Comparison of ENCODE assay signal across 9 mouse cellular contexts in the genomic region with DNA sequence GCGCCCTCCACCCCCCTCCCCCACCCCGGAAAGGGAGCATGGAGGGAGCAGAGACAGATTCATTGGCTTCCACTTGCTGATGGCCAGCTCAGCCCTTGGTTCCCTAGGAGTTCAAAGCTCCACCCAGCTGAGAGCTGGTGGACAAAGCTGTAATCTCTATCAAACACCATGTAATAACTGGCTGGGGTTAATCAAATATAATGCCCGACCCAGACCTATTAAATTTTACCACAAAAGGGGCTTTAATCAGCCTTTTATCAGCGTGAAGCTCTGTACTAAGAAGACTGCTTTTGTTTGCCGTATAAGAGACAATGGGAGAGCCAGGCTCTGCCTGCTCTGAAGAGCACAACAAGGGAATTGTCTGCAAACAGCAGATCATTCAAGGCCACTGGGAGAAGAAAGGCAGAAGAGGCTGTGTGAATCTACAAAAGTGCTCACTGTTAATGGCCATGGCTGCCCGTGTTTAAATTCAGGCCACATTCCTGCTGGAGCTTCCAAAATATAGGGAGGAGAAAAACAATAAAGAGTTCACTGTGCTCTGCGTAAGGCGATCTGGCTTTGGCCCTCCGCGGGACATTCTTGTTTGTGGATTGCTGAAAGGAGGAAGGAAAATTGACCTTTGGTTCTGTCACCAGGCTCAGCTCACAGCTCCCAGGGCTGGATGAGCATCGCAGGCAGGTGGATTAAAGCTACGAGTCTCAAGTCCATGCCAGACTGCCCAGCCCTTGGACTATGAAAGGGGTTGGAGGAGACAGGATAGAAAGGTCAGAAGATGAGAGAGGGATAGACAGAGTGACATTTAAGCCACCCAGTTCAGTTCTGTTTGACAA.
DNase-seq lines count a peak whose midpoint lies in the region; ATAC-seq and TF ChIP-seq lines count a peak whose summit lies in the region.
"Had no signal": no experiment of that assay in that cellular context is flagged by ENCODE, and none has a peak within 500 bp of the region (broad histone marks: within the 10 kb centered on the region; RNA-seq: fewer than 3 reads in every experiment).

No protein-coding gene starts in this region.

- ATAC-seq in intestine, embryonic 15.5 days = peak; percentile 75
- ATAC-seq in liver, embryonic 11.5 days (replicated peaks; ENCODE audit: low FRiP score) = 0 out of 2 replicates have a peak, but pooled peaks have one; percentile 19
- no peak for ATAC-seq in stomach, postnatal 0 days (ENCODE audit: low FRiP score, low TSS enrichment)
- no peak for ATAC-seq in inflammation-experienced regulatory T-cells, adult 6 months

- no peaks in the 10 kb centered on the region for H3K27me3 ChIP-seq in intestine, embryonic 15.5 days (replicated peaks)
- no peaks in the 10 kb centered on the region for H3K27me3 ChIP-seq in liver, embryonic 11.5 days (replicated peaks; ENCODE audit: control insufficient read depth, insufficient read depth, low read length)
- H3K27me3 ChIP-seq in stomach, postnatal 0 days (ENCODE audit: control insufficient read depth, insufficient read depth, low read length) = no peaks in the 10 kb centered on the region
- H3K27me3 ChIP-seq: stomach, embryonic 15.5 days had no signal

- TF ChIP-seq EP300 in stomach, postnatal 0 days (optimal IDR thresholded peaks at IDR 0.05) = no peak

- H3K9ac ChIP-seq in ES-E14 (ENCODE audit: insufficient read depth, low read depth, low read length, poor library complexity, severe bottlenecking) = no peak overlapping the region
- no peak overlapping the region for H3K9ac ChIP-seq in intestine, embryonic 15.5 days
- H3K9ac ChIP-seq in liver, embryonic 11.5 days (ENCODE audit: low read depth, low read length) = no peak overlapping the region
- H3K9ac ChIP-seq in stomach, postnatal 0 days (ENCODE audit: low read length) = no peak overlapping the region
- H3K9ac ChIP-seq: stomach, embryonic 15.5 days had no signal

- peaks cover 9 to 16% of the 10 kb centered on the region in 2 experiments for H3K4me1 ChIP-seq in ES-E14 (ENCODE audit: control insufficient read depth in 2 of 2, insufficient read depth in 2 of 2, low read length in 2 of 2, poor library complexity in 1 of 2)
- 0 out of 2 replicates have a peak, but pooled peaks cover 5% of the 10 kb centered on the region for H3K4me1 ChIP-seq in intestine, embryonic 15.5 days (replicated peaks)
- no peaks in the 10 kb centered on the region for H3K4me1 ChIP-seq in liver, embryonic 11.5 days (replicated peaks; ENCODE audit: control insufficient read depth, insufficient read depth, low read length)
- H3K4me1 ChIP-seq in stomach, postnatal 0 days (replicated peaks; ENCODE audit: control insufficient read depth, insufficient read depth) = no peaks in the 10 kb centered on the region; the same call in 1 of the 2 replicates
- H3K4me1 ChIP-seq: stomach, embryonic 15.5 days had no signal

- H3K4me3 ChIP-seq in ES-E14 (ENCODE audit: insufficient read depth in 1 of 2, low read depth in 1 of 2, low read length in 2 of 2, poor library complexity in 1 of 2, severe bottlenecking in 1 of 2) = no peak overlapping the region
- no peak overlapping the region for H3K4me3 ChIP-seq in intestine, embryonic 15.5 days (replicated peaks)
- H3K4me3 ChIP-seq in liver, embryonic 11.5 days (ENCODE audit: low read depth, low read length) = no peak overlapping the region
- H3K4me3 ChIP-seq in stomach, postnatal 0 days (ENCODE audit: low read depth, low read length) = no peak overlapping the region
- H3K4me3 ChIP-seq: stomach, embryonic 15.5 days had no signal

- no peak for TF ChIP-seq CTCF in stomach, postnatal 0 days (IDR thresholded peaks at IDR 0.05; ENCODE audit: low read depth)

- no peak for DNase-seq in ES-E14 (ENCODE audit: low read depth, low spot score)
- DNase-seq in embryo, embryonic 11 days = peak; percentile 74
- no peak for DNase-seq in liver, embryonic 11.5 days (ENCODE audit: low spot score)
- peak; percentile 18 for DNase-seq in stomach, postnatal 0 days (ENCODE audit: low spot score)
- DNase-seq in urinary bladder, postnatal 14 days (ENCODE audit: low spot score) = no peak
- DNase-seq in thymus, postnatal 0 days (ENCODE audit: low spot score) = no peak

- H3K9me3 ChIP-seq in ES-E14 (ENCODE audit: control insufficient read depth, insufficient read depth, low read depth, low read length) = no peaks in the 10 kb centered on the region
- H3K9me3 ChIP-seq in intestine, embryonic 15.5 days = no peaks in the 10 kb centered on the region
- peaks cover 6% of the 10 kb centered on the region; the same call in 1 of the 2 replicates for H3K9me3 ChIP-seq in liver, embryonic 11.5 days (ENCODE audit: control insufficient read depth, low read length)
- H3K9me3 ChIP-seq in stomach, postnatal 0 days (ENCODE audit: control insufficient read depth, low read length) = 0 out of 2 replicates have a peak, but pooled peaks cover 2% of the 10 kb centered on the region
- H3K9me3 ChIP-seq: stomach, embryonic 15.5 days had no signal

- H3K27ac ChIP-seq in ES-E14 (ENCODE audit: insufficient read depth, low read depth, low read length, poor library complexity, severe bottlenecking) = peak overlapping the region; percentile 25; the same call in 1 of the 2 replicates
- no peak overlapping the region for H3K27ac ChIP-seq in intestine, embryonic 15.5 days
- no peak overlapping the region for H3K27ac ChIP-seq in liver, embryonic 11.5 days (ENCODE audit: low read depth, low read length)
- no peak overlapping the region for H3K27ac ChIP-seq in stomach, postnatal 0 days (replicated peaks)
- H3K27ac ChIP-seq: stomach, embryonic 15.5 days had no signal

- in situ Hi-C loops in ES-E14 (cut with MboI; ENCODE audit: low sequenced_read_pairs in 2 of 2, unreplicated experiment in 2 of 2) = no loop called here

- H3K36me3 ChIP-seq in ES-E14 (ENCODE audit: control insufficient read depth, insufficient read depth, low read length, poor library complexity, severe bottlenecking) = no peaks in the 10 kb centered on the region
- no peaks in the 10 kb centered on the region for H3K36me3 ChIP-seq in intestine, embryonic 15.5 days
- H3K36me3 ChIP-seq in liver, embryonic 11.5 days (ENCODE audit: control insufficient read depth, insufficient read depth, low read length) = no peaks in the 10 kb centered on the region
- no peaks in the 10 kb centered on the region for H3K36me3 ChIP-seq in stomach, postnatal 0 days (ENCODE audit: control insufficient read depth, insufficient read depth, low read length)
- H3K36me3 ChIP-seq: stomach, embryonic 15.5 days had no signal

- H3K4me2 ChIP-seq in intestine, embryonic 15.5 days (replicated peaks) = no peak overlapping the region
- H3K4me2 ChIP-seq in liver, embryonic 11.5 days = no peak overlapping the region
- H3K4me2 ChIP-seq in stomach, postnatal 0 days (replicated peaks; ENCODE audit: low read depth) = no peak overlapping the region
- H3K4me2 ChIP-seq: stomach, embryonic 15.5 days had no signal

- 34% methylated on average over 12 of the region's 12 CpGs for WGBS in intestine, embryonic 15.5 days
- 45% methylated on average over 12 of the region's 12 CpGs for WGBS in liver, embryonic 11.5 days
- 34% methylated on average over 12 of the region's 12 CpGs for WGBS in stomach, postnatal 0 days

TF ChIP-seq in ES-E14, 5 proteins besides CTCF, POLR2A, EP300 and RAD21:
- TF ChIP-seq ZNF384 (IDR thresholded peaks at IDR 0.05; ENCODE audit: low read depth, low read length) (no peak), CHD2 (IDR thresholded peaks at IDR 0.05; ENCODE audit: low read depth, low read length) (0 out of 2 replicates have a peak, but pooled peaks have one; percentile 23)

Comparison
In these comparisons a context has a peak if more than half of its experiments do, and no peak if none do; other contexts are left out.
1. DNase-seq: peak in embryo, embryonic 11 days (single experiment) and stomach, postnatal 0 days (single experiment); none in ES-E14 (single experiment), liver, embryonic 11.5 days (single experiment), urinary bladder, postnatal 14 days (single experiment) and thymus, postnatal 0 days (single experiment).
2. ATAC-seq: peak in intestine, embryonic 15.5 days (single experiment) and liver, embryonic 11.5 days (single experiment); none in stomach, postnatal 0 days (single experiment) and inflammation-experienced regulatory T-cells, adult 6 months (single experiment).